Mouse (Mus musculus) embryo, embryonic 11 days (tissue): ENCODE results near the gene Crtc1.

Experiments used
- DNase-seq: peaks from one replicate; pipeline ENCODE4 v3.0.0-alpha.2; 2015

Crtc1 gene

GRCm38 (mm10) chr8:70439055-70439847, at the start of gene Crtc1:
Gene Crtc1 (minus strand): TSS chr8:70439579.
- peak; percentile 98 for DNase-seq

DNA sequence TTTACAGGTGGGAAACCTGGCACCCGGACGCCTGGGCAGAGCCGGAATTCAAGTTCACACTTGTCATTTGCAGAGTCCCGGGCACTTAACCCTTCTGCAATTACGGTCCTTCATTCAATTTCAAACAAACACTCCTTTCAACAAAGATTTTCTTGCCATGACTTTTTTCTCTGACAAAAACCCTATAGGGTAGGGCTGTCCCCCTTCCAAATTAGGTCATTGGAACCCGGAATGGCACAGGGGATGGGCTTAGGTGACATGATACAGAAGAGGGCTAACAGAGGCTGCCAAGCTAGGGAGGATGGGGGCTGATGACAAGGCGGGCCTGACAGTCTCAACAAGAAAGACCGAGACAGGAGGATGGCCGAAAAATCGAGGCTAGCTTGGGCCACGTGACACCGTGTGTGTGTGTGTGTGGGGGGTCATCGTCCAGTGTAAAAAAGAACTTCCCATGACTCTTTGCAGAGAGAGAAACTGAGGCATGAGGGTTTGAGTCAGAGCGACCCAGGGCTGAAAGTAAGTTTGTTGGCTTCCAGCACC, 49.6 kb upstream of the Crtc1 start:
- peak; percentile 39 for DNase-seq

GRCm38 (mm10) chr8:70487993-70488796, 48.8 kb upstream of the Crtc1 start:
- DNase-seq: peak; percentile 82

DNA sequence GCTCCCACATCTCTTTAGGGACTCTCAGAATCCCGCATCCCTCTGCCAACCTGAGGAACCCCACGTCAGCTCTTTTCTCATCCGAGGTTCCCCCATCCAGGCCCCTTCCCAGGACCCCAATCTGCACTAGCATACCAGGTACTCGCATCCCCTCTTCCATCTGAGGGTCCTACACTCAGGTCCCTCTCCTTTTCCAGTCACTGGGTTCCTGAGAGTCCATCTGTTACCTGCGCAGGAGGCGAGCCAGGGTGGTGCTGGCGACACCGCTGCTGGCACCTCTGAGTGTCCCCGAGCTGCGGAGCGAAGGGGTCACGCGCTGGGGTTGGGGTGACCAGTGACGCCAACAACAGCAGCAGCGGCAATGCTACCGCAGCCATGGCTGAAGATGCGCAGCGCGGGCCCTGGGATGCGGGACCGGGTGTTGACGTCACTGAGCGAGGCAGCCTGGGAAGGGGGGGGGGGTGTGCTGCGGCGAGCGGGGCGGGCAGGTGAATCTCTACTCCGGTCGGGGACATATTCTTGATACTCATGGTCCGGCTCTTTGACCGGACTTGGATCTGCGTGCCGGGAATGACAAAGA, 47.7 kb upstream of the Crtc1 start, which contains the start of gene Tmem59l:
Tmem59l (minus strand) TSS at position 418 of the 580 bp plus-strand sequence.
- peak; percentile 45 for DNase-seq

DNA sequence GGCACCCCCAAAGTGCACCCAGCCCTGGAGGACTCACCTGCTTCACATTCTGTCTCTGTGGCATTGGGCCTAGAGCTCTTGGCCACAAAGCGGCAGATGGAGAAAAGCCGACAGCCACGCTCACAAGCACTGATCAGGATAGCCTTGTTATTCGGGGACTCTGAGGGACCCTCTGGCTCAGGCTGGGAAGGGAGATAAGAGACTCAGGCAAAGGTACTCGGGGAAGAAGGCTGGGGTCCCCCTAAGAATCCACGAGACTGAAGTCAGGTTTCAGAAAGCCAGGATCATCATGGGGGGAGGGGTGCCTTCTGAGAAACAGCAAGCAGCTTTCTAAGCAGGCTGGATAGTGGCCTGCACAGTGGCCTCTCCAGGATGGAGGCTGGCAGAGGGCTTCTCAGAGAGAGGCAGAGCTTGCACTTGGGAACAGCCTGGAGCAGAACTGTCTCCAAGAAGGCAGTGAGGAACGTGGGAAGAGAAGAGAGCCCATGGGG, 46.9 kb upstream of the Crtc1 start:
- DNase-seq: no peak

GRCm38 (mm10) chr8:70482943-70483342, 43.6 kb upstream of the Crtc1 start:
- DNase-seq: no peak

- DNase-seq: no peak
These were observed 42.5 kb upstream of the Crtc1 start for GRCm38 (mm10) chr8:70481908-70482307.

- DNase-seq: peak; percentile 71
These were observed 38.0 kb upstream of the Crtc1 start for GRCm38 (mm10) chr8:70477269-70477982.

GRCm38 (mm10) chr8:70476333-70477268, 37.2 kb upstream of the Crtc1 start, which contains the start of gene Klhl26:
Gene Klhl26 (minus strand): TSS chr8:70476968.
- DNase-seq: peak; percentile 95

DNA sequence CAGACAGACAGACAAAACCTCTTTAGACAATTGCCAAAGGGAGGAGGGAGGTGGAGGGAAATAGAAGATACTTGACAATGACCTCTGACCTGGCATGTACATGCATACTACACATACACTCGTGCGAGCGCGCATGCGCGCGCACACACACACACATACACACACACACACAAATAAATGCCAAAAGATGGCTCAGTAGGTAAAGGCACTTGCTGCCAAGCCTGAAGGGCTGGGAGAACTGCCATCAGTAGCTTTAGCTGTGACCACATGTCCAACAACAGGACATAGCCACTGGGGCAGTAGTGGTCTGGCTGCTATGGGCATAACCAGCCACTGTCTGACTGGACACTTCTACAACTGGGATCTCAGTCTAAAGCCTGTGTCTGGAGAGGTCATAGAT, 32.5 kb upstream of the Crtc1 start:
- DNase-seq: no peak

DNA sequence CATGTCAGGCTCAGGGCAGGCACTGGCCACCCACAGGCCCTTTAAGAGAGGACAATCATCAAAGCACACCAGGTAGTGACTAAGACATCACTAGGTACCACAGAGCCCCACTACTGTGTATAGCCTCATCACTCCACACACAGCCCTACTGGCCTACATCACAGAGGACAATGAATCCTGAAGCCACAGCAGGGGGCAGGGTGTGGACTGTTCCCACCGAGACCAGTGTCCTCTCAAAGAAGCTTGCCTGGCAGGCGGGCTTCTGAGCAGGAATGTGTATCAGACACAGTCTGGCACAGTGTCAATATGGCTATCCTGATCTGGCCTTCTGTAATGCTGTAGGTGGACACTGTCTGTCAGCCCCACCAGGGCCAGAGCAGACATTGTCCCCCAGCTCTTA, 30.6 kb upstream of the Crtc1 start:
- DNase-seq: no peak

DNA sequence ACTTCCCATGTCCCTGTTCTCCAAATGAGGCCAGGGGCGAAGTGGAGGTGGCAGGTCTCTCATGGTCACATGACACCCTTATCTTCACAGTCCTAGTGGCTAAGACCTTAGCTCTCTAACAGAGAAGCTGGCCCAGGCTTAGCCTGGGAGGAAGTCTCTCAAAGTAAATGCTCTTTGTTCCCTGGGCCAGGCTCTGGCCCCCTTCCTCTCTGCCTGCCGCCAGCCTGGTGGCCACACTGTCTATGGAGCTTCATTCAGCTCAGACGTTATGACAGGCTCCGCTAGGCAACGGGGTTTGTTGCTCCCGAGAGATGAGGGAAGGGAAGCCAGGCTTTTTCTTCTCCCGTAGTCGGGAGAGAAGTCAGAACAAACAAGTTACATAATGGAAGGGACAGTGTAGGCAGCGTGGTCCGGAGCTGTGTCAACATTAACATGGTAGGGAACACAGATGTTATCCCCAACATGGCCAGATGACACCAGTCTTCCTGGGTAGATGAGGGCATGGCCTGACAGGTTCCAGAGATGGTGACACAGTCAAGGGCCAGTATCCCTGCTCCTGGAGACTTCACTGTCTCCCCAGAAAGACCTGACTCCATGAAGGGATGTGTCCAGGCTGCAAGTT, 30.0 kb upstream of the Crtc1 start:
- no peak for DNase-seq

DNA sequence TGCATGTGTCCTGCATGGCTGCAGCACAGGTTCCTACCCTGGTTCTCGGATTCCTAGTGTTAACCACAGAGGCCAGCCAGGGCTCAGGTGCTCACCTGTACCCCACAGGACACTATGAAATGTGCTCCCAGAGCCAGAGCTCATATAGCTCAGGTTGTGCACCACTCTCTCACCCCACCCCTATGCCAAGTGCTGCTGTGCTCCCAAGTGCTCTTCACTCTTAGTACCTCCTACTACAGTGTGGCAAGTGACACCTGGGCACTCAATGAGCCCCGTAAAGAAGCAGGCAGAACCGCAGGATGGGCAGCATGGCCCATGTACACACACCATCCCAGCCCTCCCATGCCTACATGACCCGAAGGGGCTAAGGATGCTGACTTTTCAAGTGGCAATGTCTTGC, 29.4 kb upstream of the Crtc1 start:
- DNase-seq: no peak

GRCm38 (mm10) chr8:70467907-70468306, 28.5 kb upstream of the Crtc1 start:
- no peak for DNase-seq

- DNase-seq: no peak
These were observed 27.9 kb upstream of the Crtc1 start for GRCm38 (mm10) chr8:70467229-70467725.

GRCm38 (mm10) chr8:70466771-70467170, 27.4 kb upstream of the Crtc1 start:
- no peak for DNase-seq

GRCm38 (mm10) chr8:70466305-70466704, 26.9 kb upstream of the Crtc1 start:
- no peak for DNase-seq

DNA sequence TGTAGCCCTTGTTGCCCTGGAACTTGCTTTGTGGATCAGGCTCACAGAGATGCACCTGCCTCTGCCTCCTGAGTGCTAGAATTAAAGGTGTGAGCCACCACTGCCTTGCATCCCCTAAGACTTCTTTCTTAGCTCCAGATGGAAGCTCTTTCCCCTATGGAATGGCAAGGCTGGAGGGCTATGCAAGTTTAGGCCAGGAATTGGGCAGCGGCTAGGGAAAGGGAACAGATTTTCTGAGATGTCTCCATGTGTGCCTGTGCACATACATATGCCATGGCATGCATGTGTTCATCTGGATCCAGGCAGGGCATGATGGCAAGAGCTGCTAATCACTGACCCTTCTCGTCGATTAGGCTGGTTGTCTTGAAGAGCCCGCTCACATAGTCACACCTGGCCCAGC, 26.3 kb upstream of the Crtc1 start:
- no peak for DNase-seq

- DNase-seq: no peak
These were observed 24.8 kb upstream of the Crtc1 start for GRCm38 (mm10) chr8:70464162-70464561.

DNA sequence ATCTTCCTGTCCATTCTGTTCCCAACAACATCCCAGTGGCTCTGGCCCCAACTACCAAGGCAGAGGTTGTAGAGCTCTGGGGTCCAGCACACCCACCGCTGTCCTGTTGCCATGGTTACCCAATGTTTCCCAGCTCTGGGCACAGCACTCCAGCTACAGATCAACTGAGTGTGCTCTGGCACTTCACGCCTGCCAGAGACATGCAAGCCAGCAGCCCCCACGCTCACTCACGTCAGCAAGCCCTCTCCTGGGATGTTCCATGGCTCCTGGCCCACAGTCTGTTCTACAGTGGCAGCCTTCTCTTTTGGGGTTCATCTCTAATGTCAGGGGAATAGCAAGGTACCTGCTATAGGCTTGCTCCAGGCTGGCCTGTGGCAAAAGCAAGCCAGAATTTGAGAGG, 23.9 kb upstream of the Crtc1 start:
- DNase-seq: no peak

DNA sequence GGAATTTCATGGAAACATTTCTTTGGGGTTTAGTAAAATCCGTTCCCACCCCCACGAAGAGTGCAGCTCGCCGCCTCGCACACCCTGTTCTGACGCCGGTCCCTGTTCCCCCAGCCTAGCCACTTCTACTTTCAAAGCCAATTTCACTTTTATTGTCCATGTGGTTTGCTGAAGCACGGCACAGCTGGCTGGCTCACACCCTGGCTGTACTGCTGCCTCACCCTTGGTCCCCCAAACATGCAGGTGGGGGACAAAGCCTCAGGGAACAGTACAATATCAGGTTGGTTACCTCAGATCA, 23.1 kb upstream of the Crtc1 start:
- DNase-seq: no peak
